Mouse (Mus musculus) MEL (cell line): ENCODE measurements around the gene Olfr552.

Experiments used
- CTCF ChIP-seq, 3 experiments: IDR thresholded peaks in 2 of 3; conservative IDR thresholded peaks in 1 of 3; 2 replicates each; pipeline ENCODE4 v1.5.1; 2011 to 2012; ENCODE audit warnings: low read length in 3 of 3, low read depth in 2 of 3, mild to moderate bottlenecking in 2 of 3, improper control_type of control experiment in 1 of 3, inconsistent platforms in 1 of 3, mixed read lengths in 1 of 3, moderate library complexity in 1 of 3; ENCODE audit not compliant: control insufficient read depth in 1 of 3, insufficient read depth in 1 of 3, poor library complexity in 1 of 3, severe bottlenecking in 1 of 3
- EP300 ChIP-seq, 2 experiments: IDR thresholded peaks; 2 replicates each; pipeline ENCODE4 v1.6.1; 2011; ENCODE audit warnings: improper control_type of control experiment in 2 of 2, low read length in 2 of 2, low read depth in 1 of 2, mild to moderate bottlenecking in 1 of 2
- JUND ChIP-seq: IDR thresholded peaks from 2 replicates; pipeline ENCODE4 v1.6.1; 2011; ENCODE audit warnings: low read depth, mild to moderate bottlenecking, improper control_type of control experiment, low read length
- POLR2A ChIP-seq, 2 experiments: IDR thresholded peaks; 2 replicates each; pipeline ENCODE4 v1.6.1; 2011 to 2012; ENCODE audit warnings: low read length in 2 of 2, mild to moderate bottlenecking in 2 of 2, control low read depth in 1 of 2, improper control_type of control experiment in 1 of 2, low read depth in 1 of 2, moderate library complexity in 1 of 2; ENCODE audit not compliant: control insufficient read depth in 1 of 2, insufficient read depth in 1 of 2, poor library complexity in 1 of 2
- POLR2AphosphoS2 ChIP-seq: IDR thresholded peaks from 2 replicates; pipeline ENCODE4 v1.6.1; 2011; ENCODE audit warnings: low read length, improper control_type of control experiment
- TBP ChIP-seq: IDR thresholded peaks from 2 replicates; pipeline ENCODE4 v1.8.0; 2011; ENCODE audit warnings: low read depth, low read length, improper control_type of control experiment

DNA sequence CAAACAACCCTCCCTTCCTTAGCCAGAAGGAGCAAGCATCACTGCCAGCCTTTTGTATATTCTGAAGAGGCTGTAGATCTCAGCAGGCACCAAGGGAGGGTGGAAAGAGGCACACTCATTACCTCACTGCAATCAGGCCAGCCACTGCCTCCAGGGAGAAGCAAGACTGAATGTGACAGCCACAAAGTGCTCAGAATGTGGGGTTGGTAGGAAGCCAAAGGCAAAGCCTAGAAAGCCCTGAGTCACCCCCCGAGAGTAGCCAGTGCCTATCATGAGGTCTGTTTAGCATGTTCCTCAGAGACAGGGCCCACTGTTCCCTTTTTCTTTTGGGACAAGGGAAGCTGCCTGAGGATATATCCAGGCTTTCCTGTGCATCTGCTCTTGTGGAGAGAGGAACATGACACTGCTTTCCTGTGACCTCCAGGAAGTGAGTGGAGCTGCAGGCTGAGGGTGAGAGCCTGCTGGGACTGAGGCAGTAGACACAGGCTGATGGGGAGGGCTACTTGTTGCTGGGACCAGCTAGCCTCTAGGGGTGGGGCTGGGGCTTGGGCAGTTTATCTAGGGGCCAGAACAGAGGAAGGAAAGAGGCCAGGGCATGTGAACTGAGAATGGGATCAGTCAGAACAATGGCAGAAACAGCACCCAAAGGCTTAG, at the start of gene Olfr552:
- TF ChIP-seq POLR2A (IDR thresholded peaks at IDR 0.05; ENCODE audit: control insufficient read depth in 1 of 2, insufficient read depth in 1 of 2, low read depth in 1 of 2, low read length in 2 of 2, poor library complexity in 1 of 2), result no peak
- no peak for TF ChIP-seq POLR2AphosphoS2
- no peak for TF ChIP-seq CTCF (IDR thresholded peaks at IDR 0.05 in 2 of 3, conservative IDR thresholded peaks at IDR 0.05 in 1 of 3; ENCODE audit: control insufficient read depth in 1 of 3, insufficient read depth in 1 of 3, low read depth in 2 of 3, low read length in 3 of 3, poor library complexity in 1 of 3, severe bottlenecking in 1 of 3)
- no peak for TF ChIP-seq EP300 (IDR thresholded peaks at IDR 0.05; ENCODE audit: low read depth in 1 of 2, low read length in 2 of 2)
- no peak for TF ChIP-seq JUND
- no peak for TF ChIP-seq TBP
